Mouse (Mus musculus): Measurements from ENCODE around the gene Notum. TPM values are rescaled to one million over a fixed set of nuclear protein-coding genes. Genes with fewer than 3 reads are reported as not detected.

Gene Notum
- total RNA-seq, 2 experiments from 2014 or later: 12.4 to 13.3 TPM

- peak; percentile 96 for DNase-seq
Measured at GRCm38 (mm10) chr11:120617519-120618112, 43.4 kb downstream of the Notum start, which contains the start of gene Pcyt2. Pcyt2 (minus strand) TSS chr11:120617936.

DNA sequence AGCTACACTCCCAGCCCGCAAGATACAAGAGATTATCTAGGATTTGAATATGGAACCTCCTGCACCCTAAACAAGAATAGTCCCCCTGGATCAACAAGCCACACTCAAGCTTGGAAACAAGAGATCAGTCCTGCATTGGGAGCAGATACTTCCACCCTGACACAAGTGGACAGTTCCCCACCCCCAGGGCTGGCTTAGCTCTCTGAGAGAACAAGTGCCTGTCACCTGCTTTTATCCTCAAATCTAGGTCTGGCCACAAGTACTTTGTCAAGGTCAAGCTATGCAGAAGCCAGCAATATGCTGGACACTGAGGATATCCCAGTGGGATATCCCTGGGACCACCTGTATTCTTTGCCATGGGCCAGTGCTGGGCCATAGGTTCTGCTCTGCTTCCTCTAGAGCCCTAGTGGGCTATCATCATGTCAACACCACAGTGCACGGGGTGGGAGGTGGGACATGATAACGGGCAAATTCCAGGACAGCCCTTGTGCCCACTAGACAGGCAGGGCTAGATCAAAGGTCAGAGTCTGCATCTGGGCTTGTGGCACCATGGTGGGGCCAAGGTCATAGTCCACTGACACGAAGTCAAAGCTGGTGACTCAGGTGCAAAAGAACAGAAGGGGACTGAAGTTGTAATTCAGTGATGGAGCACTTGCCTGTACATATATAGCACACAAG, 44.2 kb downstream of the Notum start:
- DNase-seq: no peak

- no peak for DNase-seq
Measured at GRCm38 (mm10) chr11:120615606-120616203, 45.3 kb downstream of the Notum start.

DNA sequence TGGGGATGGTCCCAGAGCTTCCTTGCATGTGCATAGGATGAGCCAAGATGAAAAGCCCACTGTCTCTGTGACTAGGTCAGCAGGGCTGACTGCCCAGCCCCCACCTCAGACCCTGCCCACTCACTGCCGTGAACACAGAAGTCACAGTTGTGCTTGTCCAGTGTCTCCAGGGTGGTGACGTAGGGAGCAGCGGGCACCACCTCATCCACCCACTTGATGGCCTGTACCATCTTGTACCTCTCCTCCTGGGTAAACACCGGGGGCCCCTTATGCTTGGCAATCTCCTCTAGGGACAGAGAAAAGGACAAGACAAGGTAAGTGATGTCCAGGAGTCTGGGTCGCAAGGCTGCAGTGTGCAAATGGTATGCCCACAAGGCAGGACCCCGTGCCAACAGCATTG, 45.8 kb downstream of the Notum start:
- DNase-seq: no peak

- DNase-seq: no peak
Measured at GRCm38 (mm10) chr11:120613976-120614375, 47.0 kb downstream of the Notum start.

DNA sequence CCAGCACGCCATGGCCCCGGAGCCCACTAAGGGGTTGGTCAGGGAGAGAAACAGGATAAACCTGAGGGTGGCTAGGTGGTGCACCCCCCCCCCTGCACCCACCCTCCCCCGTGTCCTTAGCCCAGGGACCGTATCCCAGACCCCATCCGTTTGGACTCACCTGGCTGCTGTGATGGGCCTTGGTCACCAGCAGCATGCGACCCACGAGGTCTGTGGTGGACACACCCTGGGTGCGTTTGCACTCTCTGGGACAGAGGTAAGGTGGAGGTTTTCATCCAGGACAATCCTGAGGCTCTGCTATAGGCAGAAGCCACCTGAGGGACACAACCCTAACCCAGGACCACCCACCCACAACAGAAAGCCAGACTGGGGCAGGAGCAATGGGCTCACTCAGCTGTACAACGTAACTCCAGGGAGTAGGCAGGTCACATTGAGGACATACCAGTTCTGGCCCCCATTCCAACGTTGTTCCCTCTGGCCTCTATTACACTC, 47.4 kb downstream of the Notum start:
- no peak for DNase-seq

GRCm38 (mm10) chr11:120612763-120613162, 48.2 kb downstream of the Notum start:
- peak; percentile 87 for DNase-seq

DNA sequence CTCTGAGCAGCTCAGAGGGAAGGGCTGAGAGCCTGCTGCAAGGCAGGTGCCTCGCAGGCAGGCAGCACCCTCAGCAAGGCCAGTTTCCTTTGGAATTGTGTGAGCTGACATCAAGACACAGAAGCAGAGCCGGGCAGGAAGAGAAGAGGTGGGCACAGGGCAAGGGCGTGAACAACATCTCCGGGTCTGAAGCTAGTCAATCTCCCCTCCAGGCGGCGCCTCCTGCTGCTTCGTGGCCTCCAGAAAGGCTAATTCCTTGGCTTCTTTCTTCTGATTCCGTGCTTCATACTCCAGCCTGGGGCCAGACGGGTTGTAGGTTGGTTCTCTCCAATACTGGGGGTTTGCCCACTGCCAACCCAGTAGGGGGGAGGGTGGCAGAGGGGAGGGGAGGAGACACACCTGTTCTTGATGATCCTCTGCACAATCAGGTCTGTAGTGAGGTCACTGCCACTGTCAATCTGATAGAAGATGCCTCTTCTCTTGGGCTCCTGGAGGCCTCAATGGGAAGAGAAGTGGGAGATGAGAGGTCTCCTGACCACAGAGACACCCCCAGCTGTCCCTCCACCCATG, 50.4 kb downstream of the Notum start:
- DNase-seq: no peak

DNA sequence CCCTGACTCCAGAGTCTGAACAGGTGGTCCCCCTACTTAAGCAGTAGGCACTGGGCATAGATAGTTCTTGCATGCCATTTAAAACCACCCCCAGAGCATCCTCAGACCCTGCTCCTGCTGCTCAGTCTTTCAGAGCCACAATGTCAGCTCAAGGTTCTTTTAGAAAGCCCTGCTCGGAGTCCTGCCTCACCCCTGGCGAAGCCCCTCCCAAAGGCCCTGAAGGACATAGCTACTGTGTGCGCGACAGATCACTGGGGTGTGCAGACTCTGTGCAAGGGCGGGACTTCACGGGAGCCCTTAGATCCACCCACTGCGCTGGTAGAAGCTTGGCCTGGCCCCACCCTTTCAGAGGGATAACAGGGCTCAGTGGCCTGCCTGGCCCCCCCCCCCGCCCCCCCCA, 51.7 kb downstream of the Notum start:
- DNase-seq: peak; percentile 63

- DNase-seq: no peak
Measured at GRCm38 (mm10) chr11:120608241-120609034, 52.5 kb downstream of the Notum start, which contains the start of gene Npb. Npb (plus strand) TSS chr11:120608477.

DNA sequence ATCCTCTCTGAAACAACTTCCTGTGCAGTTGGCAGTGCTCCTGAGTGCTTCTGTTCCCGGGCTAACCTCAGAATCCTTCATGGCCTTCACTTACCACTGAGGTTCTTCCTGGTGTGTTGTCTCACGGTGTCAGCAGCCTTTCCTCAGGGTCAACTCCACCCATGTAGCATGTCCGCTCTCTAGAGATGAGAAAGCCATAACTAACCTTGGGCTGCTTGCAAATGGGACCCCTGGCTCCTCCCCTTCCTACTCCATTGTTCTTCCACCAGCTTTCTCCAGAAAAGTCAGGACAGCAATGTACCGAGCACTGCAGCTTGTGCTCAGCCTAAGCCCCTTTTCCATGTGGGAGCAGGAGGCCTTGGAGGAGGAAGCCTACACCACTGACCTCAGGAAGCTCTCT, 54.2 kb downstream of the Notum start:
- DNase-seq: no peak

DNA sequence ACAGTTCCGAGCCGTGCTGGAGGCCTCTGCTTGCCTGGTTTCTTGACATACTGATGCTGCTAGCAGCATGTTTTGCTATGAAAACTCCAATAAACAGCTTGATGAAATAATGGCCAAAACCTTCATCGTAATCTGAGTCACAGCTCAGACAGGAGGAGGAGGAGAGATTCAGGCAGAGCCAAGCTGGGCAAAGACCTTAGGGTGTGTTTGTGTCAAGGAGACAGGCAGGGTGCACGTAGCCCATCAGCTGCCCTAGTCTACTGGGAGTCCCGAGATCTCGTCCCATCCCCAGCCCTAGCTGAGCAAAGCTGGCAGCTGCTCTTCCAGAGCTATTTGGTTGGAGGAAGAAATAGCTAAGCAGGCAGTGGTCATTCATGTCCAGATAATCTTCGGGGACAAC, 55.3 kb downstream of the Notum start:
- DNase-seq: no peak

Small RNAs within 50 kb of the gene (microRNA-seq; reads per million reads assigned to microRNA genes)
- not detected for gene Mir6936

Other genes starting within 250 kb of the Notum start
- gene Nploc4, start 223.5 kb downstream of the Notum start, total RNA-seq (2021): 10 to 100 TPM; 59.7 to 67.0 TPM
- 1 to 10 TPM in 1 of 2 experiments, under 1 TPM in 1; 0.30 to 2.6 TPM for gene Tspan10, start 218.5 kb downstream of the Notum start, total RNA-seq (2021)
- gene Pde6g, start 207.7 kb downstream of the Notum start, total RNA-seq (2021): under 1 TPM in 1 of 2 experiments, not detected in 1; 0.94 TPM
- 10 to 100 TPM; 59.0 to 82.0 TPM for gene Oxld1, start 203.1 kb downstream of the Notum start, total RNA-seq (2021)
- 10 to 100 TPM; 16.1 to 18.8 TPM for gene Ccdc137, start 203.1 kb downstream of the Notum start, total RNA-seq (2021)
- gene Arl16, start 193.6 kb downstream of the Notum start, total RNA-seq (2021): 10 to 100 TPM; 20.6 to 20.9 TPM
- 100 to 1,000 TPM; 179 to 189 TPM for gene Mrpl12, start 176.6 kb downstream of the Notum start, total RNA-seq (2021)
- gene Slc25a10, start 169.3 kb downstream of the Notum start, total RNA-seq (2021): 10 to 100 TPM; 58.5 to 60.9 TPM
- 10 to 100 TPM in 1 of 2 experiments, 1 to 10 TPM in 1; 9.6 to 15.7 TPM for gene Gcgr, start 130.5 kb downstream of the Notum start, total RNA-seq (2021)
- 10 to 100 TPM; 60.0 to 62.2 TPM for gene Mcrip1, start 111.4 kb downstream of the Notum start, total RNA-seq (2021)
- gene Ppp1r27, start 110.0 kb downstream of the Notum start, total RNA-seq (2021): 10 to 100 TPM in 1 of 2 experiments, 1 to 10 TPM in 1; 7.1 to 21.8 TPM
- gene P4hb, start 87.9 kb downstream of the Notum start, total RNA-seq (2021): 100 to 1,000 TPM; 424 to 571 TPM
- 100 to 1,000 TPM; 281 to 286 TPM for gene Arhgdia, start 79.6 kb downstream of the Notum start, total RNA-seq (2021)
- gene Alyref, start 62.8 kb downstream of the Notum start, total RNA-seq (2021): 100 to 1,000 TPM; 112 to 114 TPM
- 10 to 100 TPM; 73.1 to 86.4 TPM for gene Anapc11, start 62.8 kb downstream of the Notum start, total RNA-seq (2021)
- 1 to 10 TPM; 1.0 to 1.3 TPM for gene Npb, start 52.7 kb downstream of the Notum start, total RNA-seq (2021)
- gene Pcyt2, start 43.2 kb downstream of the Notum start, total RNA-seq (2021): 100 to 1,000 TPM; 144 to 150 TPM
- 10 to 100 TPM; 33.2 to 40.3 TPM for gene Sirt7, start 35.9 kb downstream of the Notum start, total RNA-seq (2021)
- gene Mafg, start 27.6 kb downstream of the Notum start, total RNA-seq (2021): 10 to 100 TPM; 41.1 to 46.5 TPM
- gene Pycr1, start 17.4 kb downstream of the Notum start, total RNA-seq (2021): 1 to 10 TPM; 5.1 to 5.2 TPM
- 1 to 10 TPM; 3.2 to 7.6 TPM for gene Myadml2, start 13.0 kb downstream of the Notum start, total RNA-seq (2021)
- 10 to 100 TPM; 67.9 to 81.5 TPM for gene Aspscr1, start 11.8 kb upstream of the Notum start, total RNA-seq (2021)
- gene Cenpx, start 52.6 kb upstream of the Notum start, total RNA-seq (2021): 10 to 100 TPM; 47.6 to 51.3 TPM
- 10 to 100 TPM; 20.0 to 27.4 TPM for gene Lrrc45, start 52.8 kb upstream of the Notum start, total RNA-seq (2021)
- 1 to 10 TPM; 3.8 to 9.5 TPM for gene Rac3, start 60.3 kb upstream of the Notum start, total RNA-seq (2021)
- gene Dcxr, start 66.1 kb upstream of the Notum start, total RNA-seq (2021): 10 to 100 TPM; 33.0 to 37.3 TPM
- 10 to 100 TPM in 1 of 2 experiments, 1 to 10 TPM in 1; 9.2 to 17.6 TPM for gene Cbr2, start 70.9 kb upstream of the Notum start, total RNA-seq (2021)
- 10 to 100 TPM; 23.9 to 46.6 TPM for gene Hmga1b, start 101.6 kb upstream of the Notum start, total RNA-seq (2021)
- 10 to 100 TPM; 15.9 to 20.6 TPM for gene Rfng, start 123.0 kb upstream of the Notum start, total RNA-seq (2021)
- 10 to 100 TPM; 84.2 to 89.3 TPM for gene Gps1, start 123.1 kb upstream of the Notum start, total RNA-seq (2021)
- gene Dus1l, start 135.2 kb upstream of the Notum start, total RNA-seq (2021): 10 to 100 TPM; 61.2 to 64.3 TPM
- 100 to 1,000 TPM in 1 of 2 experiments, 10 to 100 TPM in 1; 93.1 to 104 TPM for gene Fasn, start 163.4 kb upstream of the Notum start, total RNA-seq (2021)

All from adrenal gland, postnatal 10 days (tissue).